Mouse (Mus musculus) heart, postnatal 4 days (tissue): ENCODE data around the gene Ankub1. TPM values are rescaled to one million over a fixed set of nuclear protein-coding genes. Genes with fewer than 3 reads are reported as not detected.
A peak's percentile ranks its signal among the peaks of the same experiment; 100 is the strongest.

Experiments used
- DNase-seq: peaks from one replicate; pipeline ENCODE4 v3.0.0; 2021
- microRNA-seq, 2 experiments: library from miRNA; unstranded; fragments of <30 nt; microRNA quantifications; one replicate each; pipeline ENCODE4 v1.2.0; 2021 to 2022
- total RNA-seq, 2 experiments: library from RNA; stranded (reverse); gene quantifications; 2 replicates each; pipeline ENCODE4 v1.2.3; 2021

Ankub1 gene
- total RNA-seq, 2 experiments from 2014 or later, result not detected

GRCm38 (mm10) chr3:57637596-57637995 is 55.0 kb downstream of the Ankub1 start:
- DNase-seq, result no peak

- no peak for DNase-seq
Observed at GRCm38 (mm10) chr3:57634763-57635487, 57.7 kb downstream of the Ankub1 start.

DNA sequence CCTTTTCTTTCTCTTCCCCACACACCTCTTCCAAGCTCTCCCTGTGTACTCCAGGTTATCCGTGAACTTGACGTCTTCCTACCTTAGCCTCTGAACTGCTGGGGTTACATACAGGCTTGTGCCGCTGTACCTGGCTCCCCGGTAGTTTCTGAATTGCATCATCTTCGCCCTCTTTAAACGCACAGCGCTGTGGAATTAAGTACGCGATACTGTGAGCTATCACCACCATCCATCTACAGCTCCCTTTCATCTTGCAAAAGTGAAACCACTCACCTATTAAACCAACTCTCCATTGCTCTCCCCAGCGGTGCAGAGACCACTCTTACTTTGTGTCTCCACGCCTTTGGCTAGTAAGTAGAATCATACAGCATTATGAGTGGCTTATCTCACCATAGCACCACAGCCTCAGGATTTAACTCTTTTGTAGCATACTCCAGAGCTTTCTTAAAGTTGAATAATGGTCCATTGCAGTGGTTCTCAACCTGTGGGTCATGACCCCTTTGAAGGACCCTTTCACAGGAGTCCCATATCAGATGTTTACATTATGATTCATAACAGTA is 65.6 kb downstream of the Ankub1 start:
- DNase-seq, result no peak

GRCm38 (mm10) chr3:57625275-57625997 is 67.2 kb downstream of the Ankub1 start:
- peak; percentile 84 for DNase-seq

GRCm38 (mm10) chr3:57619718-57620117 is 72.9 kb downstream of the Ankub1 start:
- DNase-seq, result peak; percentile 24

GRCm38 (mm10) chr3:57615652-57616051 is 76.9 kb downstream of the Ankub1 start:
- DNase-seq, result no peak

DNA sequence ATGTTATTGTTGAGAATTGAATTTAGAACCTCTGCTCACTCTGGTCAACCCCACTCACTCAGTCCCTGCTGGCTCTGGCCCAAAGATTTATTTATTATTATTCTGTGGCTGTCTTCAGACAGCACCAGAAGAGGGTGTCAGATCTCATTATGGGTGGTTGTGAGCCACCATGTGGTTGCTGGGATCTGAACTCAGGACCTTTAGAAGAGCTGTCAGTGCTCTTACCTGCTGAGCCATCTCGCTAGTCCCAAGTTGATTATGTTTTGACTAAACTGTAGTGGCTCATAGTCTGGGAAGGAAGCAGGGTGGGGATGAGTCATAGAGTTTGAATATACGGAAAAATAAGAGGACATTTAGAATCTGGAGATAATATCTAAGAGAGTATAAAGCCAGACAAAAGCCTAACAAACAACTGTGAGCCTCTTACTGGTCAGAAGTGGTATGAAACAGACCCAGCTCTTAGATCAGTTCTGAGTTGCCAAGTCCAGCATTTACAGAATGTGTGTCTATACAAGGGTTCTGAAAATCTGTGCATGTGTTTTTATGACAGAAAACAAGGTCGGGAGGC is 80.1 kb downstream of the Ankub1 start:
- DNase-seq, result no peak

DNA sequence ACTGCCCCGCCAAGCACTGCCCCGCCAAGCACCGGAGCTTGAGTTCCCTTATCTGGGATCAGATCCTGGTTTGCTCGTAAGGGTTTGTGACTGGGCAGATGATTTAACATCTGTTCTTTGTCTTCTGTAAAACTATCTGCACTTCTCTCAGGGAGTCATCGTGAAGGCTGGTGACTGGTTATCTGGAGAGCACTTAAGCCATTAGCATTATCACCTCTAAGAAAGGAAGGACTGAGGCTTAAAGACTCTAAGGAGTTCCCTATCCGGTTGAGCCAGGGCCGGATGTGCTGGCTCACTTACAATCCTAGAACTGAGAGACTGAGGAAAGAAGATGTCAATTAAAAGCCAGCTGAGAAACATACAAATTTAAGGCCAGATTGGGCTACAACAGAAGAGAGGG is 80.8 kb downstream of the Ankub1 start:
- DNase-seq, result no peak

Small RNAs within 50 kb of the gene (microRNA-seq; reads per million reads assigned to microRNA genes)
- gene Mir6377, result 0 reads per million in 2 experiments

Other genes with a start within 250 kb of the Ankub1 start
- gene Wwtr1, start 116.9 kb downstream of the Ankub1 start, total RNA-seq, result 10 to 100 TPM; 78.5 to 83.2 TPM
- gene Commd2, start 41.1 kb downstream of the Ankub1 start, total RNA-seq, result 10 to 100 TPM; 22.3 to 24.0 TPM
- gene Rnf13, start 43.3 kb upstream of the Ankub1 start, total RNA-seq, result 10 to 100 TPM; 37.2 to 37.8 TPM
- 10 to 100 TPM; 33.1 to 34.7 TPM for gene Pfn2, start 155.3 kb upstream of the Ankub1 start, total RNA-seq